34 mouse cellular contexts compared by ENCODE assay signal in genomic region chr14:78364822-78365221, GRCm38 (mm10). TPM values are rescaled to one million over a fixed set of nuclear protein-coding genes. Genes with fewer than 3 reads are reported as not detected.
"Had no signal": no experiment of that assay in that cellular context is flagged by ENCODE, and none has a peak within 500 bp of the region (broad histone marks: within the 10 kb centered on the region; RNA-seq: fewer than 3 reads in every experiment).

No protein-coding gene starts in this region.

- H3K4me2 ChIP-seq: heart, embryonic 13.5 days; heart, embryonic 15.5 days; hindbrain, embryonic 13.5 days; hindbrain, embryonic 15.5 days; kidney, embryonic 15.5 days; limb, embryonic 12.5 days; liver, embryonic 11.5 days; liver, embryonic 13.5 days; liver, embryonic 15.5 days had no signal

- H3K27ac ChIP-seq: heart, adult 2 months; heart, embryonic 10.5 days; heart, embryonic 13.5 days; heart, embryonic 15.5 days; hindbrain, embryonic 13.5 days; hindbrain, embryonic 15.5 days; hindbrain, postnatal 0 days; kidney, embryonic 15.5 days; kidney, postnatal 0 days; limb, embryonic 10.5 days; limb, embryonic 12.5 days; liver, embryonic 13.5 days; liver, embryonic 15.5 days had no signal

- H3K27me3 ChIP-seq: heart, embryonic 13.5 days; heart, embryonic 15.5 days; hindbrain, embryonic 13.5 days; hindbrain, embryonic 15.5 days; kidney, embryonic 15.5 days; limb, embryonic 12.5 days; liver, embryonic 13.5 days; liver, embryonic 15.5 days had no signal

- H3K4me1 ChIP-seq: heart, embryonic 10.5 days; hindbrain, embryonic 13.5 days; hindbrain, embryonic 15.5 days; kidney, embryonic 15.5 days; limb, embryonic 10.5 days; limb, embryonic 12.5 days; liver, embryonic 13.5 days; liver, embryonic 15.5 days had no signal

- DNase-seq: gastrocnemius, postnatal 14 days; gastrocnemius, postnatal 36 days; heart, adult 11 months; heart, adult 2 months; heart, postnatal 14 days; heart, postnatal 36 days; kidney, adult 11 months; kidney, adult 2 months; kidney, adult 9 months; kidney, postnatal 14 days; kidney, postnatal 36 days; layer of hippocampus, adult 9-11 months; layer of hippocampus, postnatal 36 days; liver; liver, embryonic 13.5 days; liver, postnatal 0 days had no signal

- H3K4me3 ChIP-seq: heart, adult 2 months; heart, embryonic 10.5 days; heart, embryonic 13.5 days; heart, embryonic 15.5 days; hindbrain, embryonic 13.5 days; hindbrain, embryonic 15.5 days; kidney, embryonic 15.5 days; limb, embryonic 10.5 days; limb, embryonic 12.5 days; liver, embryonic 13.5 days; liver, embryonic 15.5 days had no signal

- H3K36me3 ChIP-seq: heart, embryonic 10.5 days; heart, embryonic 13.5 days; heart, embryonic 15.5 days; hindbrain, embryonic 13.5 days; hindbrain, embryonic 15.5 days; kidney, embryonic 15.5 days; limb, embryonic 10.5 days; limb, embryonic 12.5 days; liver, embryonic 13.5 days; liver, embryonic 15.5 days had no signal

- H3K9ac ChIP-seq: heart, embryonic 13.5 days; heart, embryonic 15.5 days; hindbrain, embryonic 13.5 days; hindbrain, embryonic 15.5 days; kidney, embryonic 15.5 days; limb, embryonic 12.5 days; liver, embryonic 13.5 days; liver, embryonic 15.5 days; liver, postnatal 0 days had no signal

- H3K9me3 ChIP-seq: heart, embryonic 10.5 days; heart, embryonic 13.5 days; heart, embryonic 15.5 days; hindbrain, embryonic 13.5 days; hindbrain, embryonic 15.5 days; kidney, embryonic 15.5 days; limb, embryonic 10.5 days; limb, embryonic 12.5 days; liver, embryonic 13.5 days; liver, embryonic 15.5 days had no signal

RNA-seq across cellular contexts. Expression of gene Tnfsf11, which starts 57.0 kb away (rescaled TPM):
- total RNA-seq: gastrocnemius, adult 18-20 months; gastrocnemius, adult 8-10 months; gastrocnemius, postnatal 14 days; gastrocnemius, postnatal 36 days; heart, postnatal 36 days; hindbrain, postnatal 0 days; layer of hippocampus, adult 18-20 months; layer of hippocampus, postnatal 36 days; left cerebral cortex, adult 18-20 months had no signal
- polyA plus RNA-seq: gonadal fat pad, adult 2 months; heart, adult 2 months; hindbrain, embryonic 13.5 days; hindbrain, postnatal 0 days; intestine, embryonic 14.5 days; limb, embryonic 12.5 days; liver, postnatal 0 days had no signal
